Mouse (Mus musculus) cerebellum, adult (tissue): Measurements from ENCODE around the gene Aup1.
A peak's percentile ranks its signal among the peaks of the same experiment; 100 is the strongest.

Experiments
- ATAC-seq: cut with Nextera tagmentation; 2 replicates; pipeline ENCODE4 v1.9.2; 2017; ENCODE audit warnings: mild to moderate bottlenecking, moderate library complexity, mixed read lengths; ENCODE audit not compliant: insufficient number of reproducible peaks, low FRiP score, low TSS enrichment

Aup1 gene

DNA sequence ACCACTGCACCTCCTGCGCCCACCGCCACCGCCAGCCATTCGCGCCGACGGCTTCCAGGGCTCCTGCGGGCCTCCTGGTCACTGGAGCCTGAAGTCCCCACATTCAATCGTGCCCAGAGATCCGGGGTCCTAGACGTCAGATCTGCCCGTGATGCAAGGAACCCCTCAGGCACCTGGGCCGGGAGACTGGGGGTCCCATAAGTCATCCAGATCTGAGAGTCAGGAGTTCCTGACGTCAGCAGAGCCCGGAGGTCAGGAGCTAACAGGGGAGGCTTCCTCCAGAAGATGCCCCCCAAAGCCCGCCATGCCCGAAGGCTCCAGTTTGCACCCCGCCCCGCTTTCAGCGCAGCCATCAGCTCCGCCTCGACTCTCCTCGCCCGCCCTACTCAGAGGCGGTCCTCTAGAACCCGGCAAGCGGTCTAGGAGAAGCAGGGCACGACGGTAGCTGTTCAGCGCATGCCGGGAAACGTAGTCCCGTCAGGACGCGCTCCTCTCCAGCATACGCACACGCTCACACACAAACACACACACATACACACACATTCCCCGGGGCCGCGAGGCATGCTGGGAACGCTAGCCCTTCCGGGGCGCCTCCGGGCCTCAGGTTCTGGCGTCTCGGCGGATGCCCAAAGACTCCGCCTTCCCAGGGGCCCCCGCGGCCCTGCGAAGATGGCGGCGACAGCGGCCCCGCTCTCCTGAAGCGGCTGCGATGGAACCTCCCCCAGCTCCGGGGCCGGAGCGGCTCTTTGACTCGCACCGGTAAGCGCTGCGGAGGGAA, at the start of gene Aup1:
TSS of gene Aup1 (plus strand) at position 448 of the 778 bp plus-strand sequence.
- ATAC-seq: peak; percentile 93

DNA sequence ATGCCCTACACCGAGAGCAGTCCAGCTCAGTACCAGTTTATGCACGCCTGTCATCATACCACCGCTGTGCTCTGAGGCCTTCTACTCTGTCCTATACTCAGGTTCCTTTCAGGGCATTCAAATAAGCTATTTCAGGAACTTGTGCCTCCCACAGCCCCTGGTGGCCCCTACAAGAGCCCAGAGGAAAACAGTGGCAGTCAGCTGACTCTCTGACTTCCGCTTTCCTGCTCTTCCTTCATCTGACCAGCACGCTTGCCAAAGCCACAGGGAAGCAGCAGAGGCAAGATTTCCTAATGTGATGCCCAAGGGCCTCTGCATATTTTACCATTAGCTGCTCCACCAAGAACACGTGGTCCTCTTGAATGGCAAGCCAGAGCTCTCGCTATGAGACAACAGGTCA, 49.4 kb upstream of the Aup1 start:
- no peak for ATAC-seq

DNA sequence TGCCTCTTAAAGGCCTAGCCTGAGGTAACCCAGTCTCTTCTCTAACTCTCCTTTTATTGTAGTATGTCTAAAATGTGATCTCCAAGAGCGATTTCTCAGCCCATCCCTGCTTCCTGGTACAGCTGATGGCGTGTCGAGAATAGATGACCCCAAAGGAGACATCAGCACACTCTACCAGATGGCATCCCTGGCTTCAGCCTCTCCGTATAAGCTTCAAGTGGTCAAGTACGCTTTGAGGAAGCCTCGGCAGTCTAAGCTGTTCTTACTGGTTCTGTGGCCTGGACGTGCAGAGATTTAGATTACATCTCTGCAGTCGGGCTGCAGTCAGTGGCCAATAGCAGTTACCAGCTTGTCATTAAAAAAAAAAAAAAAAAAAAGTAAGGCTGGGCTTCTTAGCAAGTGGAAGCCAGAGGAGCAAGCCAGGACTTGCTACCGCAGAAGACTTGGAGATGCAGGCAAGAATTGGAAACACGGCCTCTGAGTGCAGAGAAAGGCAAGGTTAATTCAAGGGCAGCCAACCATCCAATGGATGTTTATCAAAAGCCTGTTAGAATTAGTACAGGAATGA, 48.8 kb upstream of the Aup1 start:
- ATAC-seq: no peak

DNA sequence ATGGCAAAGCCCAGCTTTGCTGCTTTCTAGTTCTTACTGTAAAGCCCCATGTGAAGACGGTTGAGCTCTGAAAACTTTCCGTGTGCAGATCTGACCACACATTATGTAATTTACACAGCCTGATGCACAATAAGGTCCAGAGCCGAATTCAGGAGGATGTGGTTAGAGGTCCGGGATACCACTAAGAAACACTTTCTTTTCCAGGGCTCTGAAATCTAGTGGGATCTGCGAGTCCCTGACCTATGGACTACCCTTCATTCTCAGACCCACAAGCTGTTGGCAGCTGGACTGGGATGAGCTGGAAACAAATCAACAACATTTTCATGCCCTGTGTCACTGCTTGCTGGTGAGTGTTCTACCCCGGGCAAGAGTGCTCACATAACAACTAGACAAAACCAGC, 48.2 kb upstream of the Aup1 start:
- no peak for ATAC-seq

DNA sequence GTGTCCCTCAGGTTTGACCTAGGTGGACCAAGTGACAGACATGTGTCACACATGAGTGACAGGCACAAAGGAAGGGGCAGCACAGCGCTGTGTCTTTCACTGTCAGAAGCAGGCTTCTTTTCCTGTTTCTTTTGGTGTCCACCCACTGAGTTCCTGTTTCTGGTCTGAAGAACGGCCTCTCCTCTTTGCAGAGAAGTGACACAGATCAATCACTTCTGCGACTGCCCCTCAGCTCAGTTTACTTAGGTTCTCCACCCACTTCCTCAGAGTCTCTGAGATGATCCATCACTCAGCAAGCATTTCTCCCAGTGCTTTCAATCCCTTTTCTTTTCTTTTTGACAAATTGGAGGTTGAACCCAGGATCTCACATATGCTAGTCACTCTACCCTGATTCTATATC, 45.7 kb upstream of the Aup1 start:
- ATAC-seq: no peak

DNA sequence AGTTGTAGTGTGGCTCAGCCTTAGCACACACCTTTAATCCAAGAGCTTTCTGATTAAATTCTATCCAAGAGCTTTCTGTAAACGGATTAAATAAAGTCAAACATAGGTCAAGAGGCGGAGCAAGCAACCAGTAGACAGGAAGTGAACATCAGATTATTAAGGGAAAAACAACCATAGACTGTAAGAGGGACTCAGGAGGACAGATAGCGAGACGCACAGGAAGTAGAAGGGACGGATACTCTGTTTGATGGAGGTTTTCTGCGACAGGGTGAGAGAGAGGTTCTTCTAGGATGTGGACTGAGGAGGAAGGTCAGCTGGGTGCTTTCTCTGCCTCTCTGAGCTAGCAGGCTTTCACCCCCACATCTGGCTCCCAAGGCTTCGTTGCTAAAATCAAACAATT, 44.3 kb upstream of the Aup1 start:
- ATAC-seq: no peak

DNA sequence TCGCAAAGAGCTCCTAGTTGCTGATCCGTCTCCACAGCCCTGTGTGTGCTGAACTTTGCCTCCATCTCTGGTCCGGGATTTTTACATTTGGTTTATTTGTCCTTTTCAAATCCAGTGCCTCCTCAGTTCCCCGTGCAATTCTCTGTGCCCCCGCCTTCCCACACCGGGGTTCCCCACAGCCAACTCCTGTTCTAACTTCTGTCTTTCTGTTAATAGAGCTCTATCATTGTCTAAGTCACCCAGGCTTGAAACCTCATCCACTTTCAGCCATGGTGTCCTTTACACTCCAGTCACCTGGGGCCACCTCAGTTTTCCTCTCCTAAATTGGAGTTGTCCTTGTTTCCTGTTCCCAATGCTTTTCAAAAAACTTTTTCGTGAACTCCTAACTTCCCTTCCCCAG, 43.1 kb upstream of the Aup1 start:
- no peak for ATAC-seq

DNA sequence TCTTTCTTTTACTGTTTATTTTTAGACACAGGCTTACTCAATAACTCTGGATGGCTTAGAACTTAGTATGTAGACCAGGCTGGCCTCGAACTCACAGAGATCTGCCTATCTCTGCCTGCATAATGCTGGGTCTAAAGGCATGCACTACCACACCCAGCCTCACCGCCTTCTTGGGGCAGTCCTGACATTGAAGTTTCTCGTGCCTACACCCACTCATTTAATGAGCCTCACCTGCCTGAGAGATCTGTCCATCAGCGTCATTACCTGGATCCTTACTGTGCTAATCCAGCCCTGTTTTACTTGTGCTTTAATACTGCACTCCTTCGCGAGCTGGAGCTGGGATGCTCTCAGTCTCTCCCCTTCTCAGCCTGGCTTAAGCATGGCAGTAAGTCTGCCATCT, 42.6 kb upstream of the Aup1 start:
- ATAC-seq: no peak

DNA sequence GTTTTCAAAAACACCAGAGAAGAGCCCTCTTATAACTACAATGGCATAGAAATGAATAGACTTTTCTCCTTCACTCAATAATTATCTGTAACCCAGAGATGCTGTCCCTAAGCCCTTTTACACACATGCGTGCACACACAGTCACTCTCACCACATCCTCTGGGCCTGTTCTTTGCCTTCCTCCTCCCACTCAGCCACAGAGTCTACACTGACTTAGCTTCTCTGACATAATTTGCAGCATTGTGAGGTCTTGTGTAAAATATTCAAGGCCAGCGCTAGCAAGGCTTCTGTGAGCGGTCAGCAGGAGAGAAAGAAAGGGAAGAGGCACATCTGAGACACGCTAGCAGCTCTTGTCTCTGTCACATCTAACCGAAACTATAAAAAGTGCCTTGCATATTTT, 40.9 kb upstream of the Aup1 start:
- no peak for ATAC-seq

DNA sequence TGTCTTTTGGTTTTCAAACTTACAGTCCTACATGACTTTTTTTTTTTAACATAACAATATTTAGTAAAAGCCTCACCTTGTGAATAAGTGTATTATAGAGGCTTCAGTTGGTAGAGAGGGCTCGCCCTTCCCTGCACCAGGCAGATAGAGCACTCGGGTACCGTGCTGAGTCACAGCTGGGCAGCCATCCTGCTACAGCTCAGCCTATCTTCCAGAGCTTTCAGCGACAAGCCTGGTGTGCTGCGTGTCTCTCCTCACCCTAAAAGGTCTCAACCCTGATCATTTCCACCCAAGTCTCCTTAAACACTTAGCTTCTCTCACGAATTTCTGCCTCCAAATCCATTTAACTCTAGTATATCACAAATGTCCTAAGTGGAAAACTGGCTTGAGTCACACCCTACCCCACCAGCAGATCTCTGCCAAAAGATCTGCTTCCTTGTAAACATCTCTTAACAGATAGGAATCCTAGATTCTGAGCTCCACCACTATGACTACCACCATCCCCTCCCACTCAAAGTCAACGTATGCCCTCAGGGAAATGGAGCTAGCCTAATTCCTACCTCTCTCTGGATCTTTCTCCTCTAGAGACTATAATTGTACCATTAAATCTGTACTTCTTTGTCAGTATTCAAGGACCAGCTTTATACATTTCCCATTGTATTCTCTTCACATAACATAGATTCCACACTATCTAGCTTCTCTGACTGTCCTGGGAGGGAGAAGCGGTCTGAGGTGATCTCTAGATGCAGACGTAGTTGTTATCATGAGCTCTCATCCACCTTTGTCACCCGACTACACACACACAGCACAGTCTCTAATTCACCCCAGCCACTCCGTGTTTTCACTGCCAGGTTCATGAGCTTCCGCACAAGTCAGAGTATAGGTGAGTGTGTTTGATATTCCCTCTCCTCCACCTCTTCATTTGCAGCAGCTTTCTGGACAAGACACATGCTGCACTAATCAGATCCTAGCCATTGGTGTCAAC, 39.5 kb upstream of the Aup1 start:
- ATAC-seq: no peak

DNA sequence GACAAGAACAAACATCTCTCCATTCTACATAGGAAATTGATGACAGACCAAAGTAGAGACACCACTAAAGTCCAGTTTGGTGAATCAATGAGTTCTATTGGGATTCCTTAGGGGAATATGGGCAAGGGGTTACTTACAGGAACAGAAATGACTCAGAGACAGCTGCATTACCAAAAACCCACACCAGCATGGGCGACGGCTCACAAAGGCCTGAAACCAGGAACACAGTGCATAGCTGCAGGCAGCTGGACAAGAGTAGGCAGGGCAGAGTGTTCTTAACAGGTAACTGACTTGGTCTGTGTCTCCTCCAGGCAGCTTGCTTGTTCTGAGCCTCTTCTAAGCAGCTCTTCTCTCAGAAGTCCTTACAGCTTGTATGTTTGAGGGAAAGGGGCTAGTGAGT, 38.6 kb upstream of the Aup1 start:
- no peak for ATAC-seq

DNA sequence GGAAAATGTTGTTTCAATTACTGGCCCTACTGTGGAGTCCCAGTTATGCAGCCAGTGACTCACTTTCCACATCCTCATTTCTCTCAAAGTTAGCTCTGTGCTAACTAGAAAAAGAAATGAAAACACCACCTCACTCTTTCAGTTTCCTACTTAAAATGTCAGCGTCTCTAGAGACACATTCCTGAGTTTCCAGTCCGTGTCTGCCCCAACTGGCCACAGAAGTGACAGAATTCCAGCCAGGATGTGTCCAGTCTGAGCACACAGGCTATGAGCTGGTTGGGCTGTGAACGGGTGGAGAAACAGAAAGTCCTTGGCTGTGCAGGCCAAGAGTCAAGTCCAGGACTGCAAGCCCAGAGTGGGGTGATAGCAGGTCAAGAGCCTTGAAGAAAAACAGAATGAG, 37.1 kb upstream of the Aup1 start:
- no peak for ATAC-seq

DNA sequence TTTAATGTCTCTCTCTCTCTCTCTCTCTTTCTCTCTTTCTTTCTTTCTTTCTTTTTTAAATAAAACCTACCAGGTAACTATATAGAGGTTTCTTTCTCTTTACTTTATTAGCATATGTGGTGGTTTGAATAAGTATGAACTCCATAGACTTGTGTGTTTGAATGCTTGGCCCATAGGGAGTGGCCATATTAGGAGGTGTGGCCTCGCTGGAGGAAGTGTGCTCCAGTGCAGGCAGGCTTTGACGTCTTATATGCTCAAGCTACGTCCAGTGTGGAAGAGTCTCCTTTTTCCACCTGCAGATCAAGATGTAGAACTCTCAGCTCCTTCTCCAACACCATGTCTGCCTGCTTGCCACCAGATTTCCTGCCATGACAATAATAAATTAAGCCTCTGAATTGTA, 35.3 kb upstream of the Aup1 start:
- no peak for ATAC-seq

DNA sequence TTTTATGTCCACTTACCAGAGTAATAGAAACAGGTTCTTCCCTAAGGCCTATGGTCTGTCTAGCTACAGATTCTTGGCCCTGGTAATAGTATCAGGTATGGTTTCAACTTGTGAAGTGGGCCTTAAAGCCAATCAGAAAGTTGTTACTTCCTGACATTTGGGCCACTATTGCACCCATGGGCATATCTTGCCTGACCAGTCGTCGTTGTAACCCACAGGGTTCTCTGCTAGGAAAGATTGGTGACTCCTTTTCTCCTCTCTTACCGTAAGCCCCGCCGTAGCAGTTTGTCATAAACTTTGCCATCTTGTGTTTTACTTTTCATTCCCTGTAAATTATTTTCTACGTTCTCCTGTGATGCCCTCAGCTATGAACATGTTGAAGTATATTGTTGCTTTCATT, 34.2 kb upstream of the Aup1 start:
- no peak for ATAC-seq

DNA sequence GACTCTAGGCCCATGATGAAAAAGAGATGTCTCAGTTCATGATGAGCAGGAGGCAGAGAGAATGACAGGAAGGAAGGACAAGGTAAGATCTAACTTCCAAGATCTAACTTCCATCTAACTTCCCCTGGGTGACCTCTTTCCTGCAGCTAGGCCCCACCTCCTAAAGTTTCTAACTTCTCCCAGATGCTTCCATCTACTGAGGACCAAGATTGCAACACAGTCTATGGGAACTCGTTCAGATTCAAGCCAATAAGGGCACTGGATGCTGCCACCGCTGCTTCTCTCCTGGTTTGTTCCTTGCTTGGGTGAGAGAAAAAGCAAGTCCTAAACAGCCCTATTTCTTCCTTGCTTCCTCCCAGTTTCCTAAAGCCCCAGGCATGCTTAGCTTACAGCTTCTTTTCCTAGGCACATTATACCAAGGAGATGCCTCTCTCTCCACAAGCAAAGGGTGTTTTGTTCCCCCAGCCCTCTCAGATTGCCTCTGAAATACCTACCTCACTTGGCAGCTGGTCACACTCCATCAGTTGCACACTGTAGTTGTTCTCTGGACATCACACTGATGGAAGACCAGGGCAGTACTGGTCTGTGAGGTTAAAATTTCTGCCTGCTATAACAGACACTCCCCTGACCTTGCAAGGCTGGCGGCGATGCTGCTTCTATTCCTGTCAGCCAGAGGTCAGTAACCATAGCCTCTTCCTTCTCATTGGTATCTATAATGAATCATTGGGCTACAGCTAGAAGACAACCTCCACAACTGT, 33.3 kb upstream of the Aup1 start:
- no peak for ATAC-seq

DNA sequence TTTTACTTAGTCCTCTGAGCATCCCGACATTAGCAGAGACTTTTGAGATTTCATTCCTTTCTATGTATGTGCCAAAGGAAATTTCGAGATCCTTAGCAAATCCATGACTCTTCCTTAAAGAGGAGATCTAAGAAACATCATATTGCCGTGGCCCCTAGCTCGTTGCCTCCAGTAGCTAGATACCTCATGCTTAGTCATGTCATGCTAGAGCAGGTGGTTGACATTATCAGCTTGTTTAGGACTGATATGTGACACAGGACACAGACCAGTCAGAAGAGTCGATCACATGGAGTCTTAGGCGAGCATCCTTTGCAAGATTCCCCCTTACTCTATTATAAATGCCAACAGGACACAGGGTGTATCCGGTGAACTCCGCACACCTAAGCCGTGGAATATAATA, 31.3 kb upstream of the Aup1 start:
- ATAC-seq: no peak

DNA sequence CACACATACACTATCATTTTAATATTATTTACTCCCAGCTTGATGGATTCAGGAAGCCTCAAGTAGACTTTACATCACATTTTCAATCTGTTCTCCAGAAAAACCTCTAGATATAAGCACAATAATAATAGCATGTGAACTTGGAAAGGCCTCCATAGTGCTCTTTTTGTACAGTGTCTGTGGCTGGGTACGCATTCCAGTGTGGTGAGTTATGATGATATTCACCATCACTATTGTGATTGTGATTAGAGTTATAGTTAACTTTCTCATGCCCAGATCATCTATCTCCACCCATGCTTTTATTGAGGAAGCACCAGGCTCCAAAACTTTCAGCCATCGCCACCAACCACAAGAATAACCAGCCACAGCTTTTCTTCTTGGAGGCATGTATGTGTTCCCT, 30.5 kb upstream of the Aup1 start:
- ATAC-seq: no peak

DNA sequence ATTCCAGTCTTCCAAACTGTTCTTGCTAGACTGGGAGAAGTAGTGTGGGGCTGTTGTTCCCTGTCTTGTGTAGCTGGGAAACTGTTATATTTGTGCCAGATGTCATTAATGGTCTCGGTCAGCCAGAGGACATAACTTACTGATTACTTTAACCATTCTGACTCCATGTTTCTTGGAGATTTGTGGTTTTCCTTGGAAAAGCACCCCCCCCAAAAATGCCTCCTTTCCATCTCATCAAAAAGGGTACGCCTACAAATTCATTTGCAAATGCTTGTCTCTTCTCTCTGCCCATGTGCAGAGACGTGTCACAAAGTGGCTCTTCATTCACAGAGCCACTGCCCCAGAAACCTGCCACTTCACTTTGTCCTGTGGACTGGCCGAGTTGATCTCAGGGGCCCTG, 29.9 kb upstream of the Aup1 start:
- no peak for ATAC-seq

DNA sequence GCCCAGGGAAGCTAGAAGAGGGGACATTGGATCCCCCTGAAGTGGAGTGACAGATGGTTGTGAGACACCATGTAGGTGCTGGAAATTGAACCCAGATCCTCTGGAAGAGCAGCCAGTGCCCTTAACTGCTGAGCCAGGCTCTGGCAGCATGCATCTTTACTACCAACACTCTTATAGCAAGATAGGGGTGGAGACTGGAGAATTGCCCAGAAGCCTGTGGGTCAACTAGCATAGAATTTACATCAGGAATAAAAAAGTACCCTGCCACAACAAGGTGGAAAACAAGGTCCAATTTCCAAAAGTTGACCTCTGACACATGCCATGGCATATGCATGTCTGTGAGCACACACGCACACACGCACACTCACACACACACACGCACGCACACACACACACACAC, 29.1 kb upstream of the Aup1 start:
- no peak for ATAC-seq

DNA sequence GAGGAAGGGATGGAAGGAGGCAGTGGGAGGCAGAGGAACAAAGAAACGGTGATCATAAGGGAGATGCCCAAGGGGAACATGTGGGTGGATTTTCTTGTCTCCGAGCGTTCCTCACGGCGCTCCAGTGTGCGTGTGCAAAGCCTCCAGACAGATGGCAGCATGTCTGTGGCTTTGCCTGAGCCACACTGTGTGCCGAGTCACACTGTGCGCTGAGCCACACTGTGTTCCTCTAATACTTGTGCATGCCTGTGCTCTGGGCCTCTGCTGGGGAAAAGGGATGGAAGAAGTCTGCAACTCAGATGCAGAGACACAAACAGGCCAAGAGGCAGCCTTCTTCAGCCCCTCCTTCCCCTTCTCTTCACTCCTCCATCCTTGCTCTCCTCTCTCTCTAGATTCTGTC, 27.0 kb upstream of the Aup1 start:
- no peak for ATAC-seq

DNA sequence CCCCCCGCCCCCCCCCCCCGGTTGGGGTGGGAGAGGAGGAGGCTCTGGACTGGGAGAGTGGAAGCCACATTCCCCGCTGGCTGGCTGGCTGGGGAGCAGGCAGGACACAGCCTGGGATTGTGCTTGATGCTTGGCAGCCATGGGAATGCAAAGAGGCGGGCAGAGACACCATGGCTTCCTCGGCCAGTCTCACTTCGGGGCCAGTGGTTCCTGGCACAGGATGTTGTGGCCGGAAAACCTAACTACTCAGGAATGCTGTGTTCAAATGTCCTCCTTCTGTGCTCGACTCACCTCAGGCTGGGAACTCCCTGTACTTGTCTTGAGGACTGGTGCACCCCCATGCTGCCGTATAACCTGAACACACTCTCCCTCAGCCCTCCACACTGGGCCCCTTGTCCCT, 26.6 kb upstream of the Aup1 start:
- no peak for ATAC-seq
